Mouse (Mus musculus) myocyte (in vitro differentiated cells): ENCODE measurements around the gene Tuba1c.

Experiments used
- CEBPB ChIP-seq: IDR thresholded peaks from 2 replicates; pipeline ENCODE4 v1.6.1; 2011; ENCODE audit warnings: mild to moderate bottlenecking, moderate library complexity; ENCODE audit not compliant: poor library complexity, insufficient read depth, severe bottlenecking
- E2F4 ChIP-seq: IDR thresholded peaks from one replicate; pipeline ENCODE4 v1.6.1; 2011; ENCODE audit warnings: mild to moderate bottlenecking, control low read depth, moderate library complexity; ENCODE audit not compliant: insufficient read depth
- MAX ChIP-seq: IDR thresholded peaks from one replicate; pipeline ENCODE4 v1.6.1; 2011; ENCODE audit warnings: low read depth, mild to moderate bottlenecking, control low read depth
- MYOD1 ChIP-seq, 3 experiments: IDR thresholded peaks; one replicate each; pipeline ENCODE4 v1.6.1; 2011; ENCODE audit warnings: control low read depth in 2 of 3, low read depth in 2 of 3, mild to moderate bottlenecking in 2 of 3, moderate library complexity in 1 of 3; ENCODE audit not compliant: insufficient read length in 2 of 3, control insufficient read depth in 1 of 3
- MYOG ChIP-seq, 3 experiments: IDR thresholded peaks; one replicate each; pipeline ENCODE4 v1.6.1; 2011; ENCODE audit warnings: control low read depth in 2 of 3, low read depth in 2 of 3, mild to moderate bottlenecking in 2 of 3; ENCODE audit not compliant: insufficient read length in 2 of 3, control insufficient read depth in 1 of 3, insufficient read depth in 1 of 3
- POLR2A ChIP-seq: IDR thresholded peaks from one replicate; pipeline ENCODE4 v1.6.1; 2011; ENCODE audit warnings: low read depth, mild to moderate bottlenecking, control low read depth, moderate library complexity; ENCODE audit not compliant: insufficient read length
- SRF ChIP-seq: IDR thresholded peaks from one replicate; pipeline ENCODE4 v1.6.1; 2011; ENCODE audit warnings: low read depth; ENCODE audit not compliant: control insufficient read depth, insufficient read length
- TCF12 ChIP-seq: IDR thresholded peaks from one replicate; pipeline ENCODE4 v1.6.1; 2011; ENCODE audit warnings: mild to moderate bottlenecking, control low read depth; ENCODE audit not compliant: poor library complexity, insufficient read depth, severe bottlenecking
- TCF3 ChIP-seq: IDR thresholded peaks from one replicate; pipeline ENCODE4 v1.6.1; 2011; ENCODE audit warnings: low read depth, control low read depth; ENCODE audit not compliant: insufficient read length
- USF1 ChIP-seq: IDR thresholded peaks from one replicate; pipeline ENCODE4 v1.6.1; 2011; ENCODE audit warnings: low read depth, mild to moderate bottlenecking, control low read depth, moderate library complexity

DNA sequence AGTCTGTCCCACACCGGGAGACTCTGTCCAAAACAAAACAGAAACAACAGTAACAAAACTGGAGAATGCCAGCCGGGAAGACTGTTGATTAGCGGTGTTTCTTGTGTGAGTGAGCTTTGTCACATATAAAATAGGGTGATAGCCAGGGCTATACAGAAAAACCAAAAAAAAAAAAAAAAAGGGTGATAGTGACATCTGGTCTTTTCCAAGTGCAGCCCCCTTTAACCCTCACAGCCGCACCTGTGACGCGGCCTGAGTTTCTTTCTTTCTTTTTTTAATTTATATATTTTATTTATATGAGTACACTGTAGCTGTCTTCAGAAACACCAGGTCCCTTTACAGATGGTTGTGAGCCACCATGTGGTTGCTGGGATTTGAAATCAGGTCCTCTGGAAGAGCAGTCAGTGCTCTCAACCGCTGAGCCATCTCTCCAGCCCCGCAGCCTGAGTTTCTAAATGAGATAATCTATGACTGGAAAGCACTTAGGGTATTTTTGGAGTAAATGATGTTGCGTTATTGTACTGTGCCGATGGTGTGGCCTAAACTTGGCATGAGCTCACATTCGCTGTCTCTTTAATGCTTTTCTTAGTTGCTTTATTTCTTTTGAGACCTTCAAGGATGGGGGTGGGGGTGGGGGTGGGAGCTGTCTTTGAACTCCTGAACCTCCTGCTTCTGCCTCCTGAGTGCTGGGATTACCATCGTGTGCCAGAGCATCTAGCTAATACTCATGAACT, 43.5 kb upstream of the Tuba1c start:
- TF ChIP-seq POLR2A = no peak
- TF ChIP-seq MAX = peak; percentile 0
- TF ChIP-seq CEBPB = no peak
- TF ChIP-seq USF1 = no peak
- TF ChIP-seq MYOG (IDR thresholded peaks at IDR 0.05; ENCODE audit: control insufficient read depth in 1 of 3, insufficient read depth in 1 of 3, insufficient read length in 2 of 3, low read depth in 2 of 3) = no peak
- no peak for TF ChIP-seq TCF12
- TF ChIP-seq TCF3 = no peak
- no peak for TF ChIP-seq SRF
- TF ChIP-seq MYOD1 (IDR thresholded peaks at IDR 0.05; ENCODE audit: control insufficient read depth in 1 of 3, insufficient read length in 2 of 3, low read depth in 2 of 3) = no peak
- TF ChIP-seq E2F4 = no peak
